Mouse (Mus musculus): ENCODE measurements around the gene Pcnx3. TPM values are rescaled to one million over a fixed set of nuclear protein-coding genes. Genes with fewer than 3 reads are reported as not detected.
A peak's percentile ranks its signal among the peaks of the same experiment; 100 is the strongest.
"Not testable (repeated sequence)": the region's sequence is repeated elsewhere in the genome, so short reads cannot be mapped to it uniquely, and the experiment has no call there.

Gene Pcnx3
- polyA plus RNA-seq, 1 experiment: 71.8 TPM

DNA sequence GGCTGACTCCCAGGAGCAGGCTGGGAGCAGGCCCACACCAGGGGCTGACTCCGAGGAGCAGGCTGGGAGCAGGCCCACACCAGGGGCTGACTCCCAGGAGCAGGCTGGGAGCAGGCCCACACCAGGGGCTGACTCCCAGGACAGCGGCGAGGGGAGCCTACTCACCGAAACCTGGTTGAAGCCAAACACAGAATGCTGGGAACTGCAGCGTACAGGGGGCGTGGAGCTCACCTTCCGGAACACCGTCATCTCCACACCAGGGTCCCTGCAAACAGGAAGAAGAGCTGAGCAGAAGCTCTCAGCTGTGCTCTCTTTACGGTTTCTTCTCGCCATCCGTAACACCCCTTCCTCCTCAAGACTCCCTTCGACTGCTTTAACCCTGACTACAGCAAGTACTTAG is 1.8 kb downstream of the Pcnx3 start:
- 93% methylated on average over 12 of the region's 12 CpGs for WGBS
- not testable (repeated sequence) for DNase-seq (ENCODE audit: low read depth, low spot score)

DNA sequence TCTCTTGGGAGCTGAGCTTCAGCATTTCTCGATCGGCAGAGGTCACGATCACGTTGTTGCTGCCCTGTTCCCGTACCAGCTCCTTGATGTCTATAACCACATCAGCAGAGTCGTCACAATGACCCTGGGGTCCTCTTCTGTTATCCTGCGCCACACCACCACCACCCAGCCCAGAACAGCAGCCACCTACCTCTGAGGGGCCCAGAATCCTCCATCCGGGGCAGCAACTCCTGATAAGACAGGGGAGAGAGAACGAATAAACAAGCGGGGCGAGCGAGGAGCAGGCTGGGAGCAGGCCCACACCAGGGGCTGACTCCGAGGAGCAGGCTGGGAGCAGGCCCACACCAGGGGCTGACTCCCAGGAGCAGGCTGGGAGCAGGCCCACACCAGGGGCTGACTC is 2.3 kb downstream of the Pcnx3 start:
- 90% methylated on average over 13 of the region's 13 CpGs for WGBS
- no peak for DNase-seq (ENCODE audit: low read depth, low spot score)

DNA sequence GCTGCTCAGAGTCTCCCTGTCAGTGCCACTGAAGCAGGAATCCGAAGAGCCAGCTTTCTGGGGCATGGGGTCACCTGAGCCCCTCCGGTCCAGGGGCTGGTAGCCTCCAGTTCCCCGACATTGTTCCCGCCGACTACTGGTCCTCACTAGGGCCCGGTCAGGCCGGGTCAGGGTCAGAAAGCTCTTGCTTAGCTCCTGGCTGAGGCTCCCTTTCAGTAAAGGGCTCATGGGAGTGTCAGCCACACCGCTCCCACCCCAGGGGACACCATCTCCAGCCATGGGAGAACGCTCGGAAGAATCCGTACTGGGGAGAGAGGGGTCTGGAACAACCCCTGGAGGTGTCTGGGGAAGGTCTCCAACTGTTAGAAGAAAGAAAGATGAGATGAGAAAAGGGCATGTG is 2.8 kb downstream of the Pcnx3 start:
- WGBS: 95% methylated on average over 11 of the region's 11 CpGs
- no peak for DNase-seq (ENCODE audit: low read depth, low spot score)

DNA sequence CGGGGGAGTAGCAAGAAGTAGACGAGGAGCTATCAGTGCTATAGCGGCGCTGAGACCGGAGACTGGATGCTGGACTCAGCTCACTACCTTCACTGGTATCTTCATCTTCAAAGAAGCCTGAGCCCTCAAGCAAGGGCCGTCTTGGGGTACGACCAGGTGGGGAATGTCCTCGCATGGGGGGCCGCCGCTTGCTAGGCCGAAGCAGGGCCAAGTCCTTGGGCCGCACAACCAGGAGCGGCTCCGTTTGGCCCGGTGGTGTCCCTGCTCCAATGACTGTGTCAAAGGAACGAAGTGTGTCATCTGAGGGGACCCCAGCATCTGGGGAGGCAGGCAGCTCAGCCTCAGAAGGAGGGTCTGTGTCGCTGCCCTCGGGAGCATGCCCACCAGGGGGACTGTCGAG is 3.3 kb downstream of the Pcnx3 start:
- DNase-seq (ENCODE audit: low read depth, low spot score): no peak
- WGBS: 96% methylated on average over 19 of the region's 19 CpGs

DNA sequence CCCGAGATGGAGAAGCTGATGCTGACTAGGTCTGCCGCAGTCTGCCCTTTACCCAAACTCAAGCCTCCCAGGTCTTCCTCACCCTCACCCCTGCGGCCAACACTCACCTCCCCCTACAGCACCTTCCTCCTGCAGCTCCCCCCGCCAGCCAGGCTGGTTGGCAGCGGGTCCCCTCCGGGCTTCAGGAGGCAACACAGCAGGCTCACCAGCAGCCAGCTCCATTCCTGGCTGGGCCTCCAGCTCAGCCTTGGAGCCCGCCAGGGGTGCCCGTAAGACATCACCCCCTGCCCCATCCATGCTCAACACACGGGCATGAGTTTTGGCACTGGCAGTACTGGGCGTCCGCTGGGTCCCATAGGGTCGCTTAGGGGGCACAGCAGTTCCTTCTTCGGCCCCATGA is 3.7 kb downstream of the Pcnx3 start:
- DNase-seq (ENCODE audit: low read depth, low spot score): no peak
- WGBS: 90% methylated on average over 13 of the region's 13 CpGs

DNA sequence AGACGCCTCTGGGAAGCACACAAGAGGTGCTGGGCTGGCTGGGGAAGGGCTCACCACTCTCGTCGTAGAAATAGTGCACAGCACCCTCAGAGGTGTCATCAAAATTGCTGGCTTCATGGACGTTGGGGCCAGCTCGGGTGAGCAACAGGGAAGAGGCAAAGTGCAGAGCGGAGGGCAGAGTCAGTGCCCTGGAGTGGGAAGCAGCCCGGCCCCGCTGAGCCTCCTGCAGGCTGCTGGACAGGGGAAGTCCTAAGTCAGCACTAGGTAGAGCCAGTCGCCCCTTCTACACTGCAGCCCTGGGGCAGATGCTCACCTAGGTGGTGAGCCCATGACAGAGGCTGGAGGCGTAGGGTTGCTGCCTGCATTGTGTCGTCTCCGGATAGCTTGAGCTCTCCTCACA is 4.5 kb downstream of the Pcnx3 start:
- no peak for DNase-seq (ENCODE audit: low read depth, low spot score)
- WGBS: 91% methylated on average over 12 of the region's 12 CpGs

DNA sequence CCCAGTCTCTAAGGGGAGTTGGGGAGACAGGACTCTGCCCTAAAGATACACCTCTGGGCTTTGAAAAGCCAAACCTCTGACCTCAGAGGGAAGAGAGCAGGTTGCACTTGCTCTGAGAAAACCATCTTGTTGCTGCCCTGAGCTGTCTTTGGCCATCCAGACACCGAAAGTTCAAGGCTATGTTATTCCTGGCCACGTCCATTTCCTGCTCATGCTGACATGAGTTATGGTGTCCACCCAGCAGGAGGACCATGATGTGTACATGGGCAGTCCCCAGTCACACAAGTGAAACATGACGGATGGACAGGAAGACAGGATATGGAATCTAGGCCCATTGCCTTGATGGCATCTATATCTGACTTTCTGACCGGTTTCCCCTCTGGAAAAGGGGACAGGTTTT is 8.3 kb downstream of the Pcnx3 start:
- no peak for DNase-seq (ENCODE audit: low read depth, low spot score)
- WGBS: 86% methylated on average over 4 of the region's 4 CpGs

DNA sequence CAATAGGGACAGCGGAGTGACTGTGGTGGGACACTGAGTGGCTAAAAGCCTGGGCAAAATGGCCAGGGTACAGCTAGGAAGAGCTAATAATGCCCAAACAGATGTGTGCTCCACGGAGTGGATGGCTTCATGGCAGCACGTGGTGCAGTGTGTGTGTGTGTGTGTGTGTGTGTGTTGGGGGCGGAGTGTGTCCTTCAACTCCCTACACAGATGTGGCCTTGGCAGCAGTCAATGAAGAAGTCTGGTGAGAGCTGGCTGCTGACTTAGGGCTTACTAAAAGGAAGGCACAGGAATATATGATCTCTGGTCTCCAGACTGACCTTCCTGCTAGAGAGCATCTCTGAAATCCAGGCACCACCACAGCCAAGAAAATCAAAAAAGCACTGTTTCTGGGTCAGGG is 20.3 kb downstream of the Pcnx3 start:
- WGBS: 67% methylated on average over 4 of the region's 4 CpGs
- DNase-seq (ENCODE audit: low read depth, low spot score): no peak

DNA sequence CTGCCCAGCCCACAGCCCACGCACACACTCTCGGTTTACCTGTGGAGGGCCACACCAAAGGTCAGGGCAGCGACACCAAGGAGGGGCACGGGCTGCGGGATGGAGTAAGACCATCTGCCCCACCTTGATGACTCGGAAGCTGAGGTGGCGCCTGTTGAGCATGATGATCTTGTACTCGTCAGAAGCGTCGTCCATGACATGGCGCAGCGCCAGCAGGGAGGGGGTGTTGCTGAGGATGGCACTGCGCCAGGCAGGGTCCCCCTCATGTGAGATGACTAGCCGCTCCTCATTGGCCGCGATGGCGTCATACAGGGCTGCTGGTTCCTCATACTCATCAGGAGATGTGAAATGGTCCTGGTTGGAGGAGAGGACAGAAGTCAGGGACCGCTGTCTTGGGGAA is 22.3 kb downstream of the Pcnx3 start:
- no peak for DNase-seq (ENCODE audit: low read depth, low spot score)
- WGBS: 88% methylated on average over 18 of the region's 18 CpGs

DNA sequence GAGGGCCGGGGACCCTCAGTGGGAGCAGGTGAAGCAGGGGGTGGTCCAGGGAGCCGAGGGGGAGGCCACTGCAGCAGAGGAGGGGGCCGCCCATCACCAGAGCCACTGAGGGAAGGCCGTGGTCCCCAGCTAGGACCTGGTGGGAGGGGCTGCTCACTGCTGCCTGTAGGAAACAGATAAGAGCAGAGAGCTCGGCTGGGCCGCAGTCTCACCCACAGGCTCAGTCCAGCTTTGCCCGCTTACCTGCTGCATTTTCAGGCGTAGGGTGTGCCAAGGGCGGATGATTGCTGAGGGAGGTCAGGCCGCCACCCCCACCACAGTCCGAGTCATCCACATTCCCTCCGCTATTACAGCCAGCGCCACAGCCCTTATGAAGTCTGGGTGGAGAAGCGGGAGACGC is 23.2 kb downstream of the Pcnx3 start:
- no peak for DNase-seq (ENCODE audit: low read depth, low spot score)
- WGBS: 88% methylated on average over 15 of the region's 15 CpGs

DNA sequence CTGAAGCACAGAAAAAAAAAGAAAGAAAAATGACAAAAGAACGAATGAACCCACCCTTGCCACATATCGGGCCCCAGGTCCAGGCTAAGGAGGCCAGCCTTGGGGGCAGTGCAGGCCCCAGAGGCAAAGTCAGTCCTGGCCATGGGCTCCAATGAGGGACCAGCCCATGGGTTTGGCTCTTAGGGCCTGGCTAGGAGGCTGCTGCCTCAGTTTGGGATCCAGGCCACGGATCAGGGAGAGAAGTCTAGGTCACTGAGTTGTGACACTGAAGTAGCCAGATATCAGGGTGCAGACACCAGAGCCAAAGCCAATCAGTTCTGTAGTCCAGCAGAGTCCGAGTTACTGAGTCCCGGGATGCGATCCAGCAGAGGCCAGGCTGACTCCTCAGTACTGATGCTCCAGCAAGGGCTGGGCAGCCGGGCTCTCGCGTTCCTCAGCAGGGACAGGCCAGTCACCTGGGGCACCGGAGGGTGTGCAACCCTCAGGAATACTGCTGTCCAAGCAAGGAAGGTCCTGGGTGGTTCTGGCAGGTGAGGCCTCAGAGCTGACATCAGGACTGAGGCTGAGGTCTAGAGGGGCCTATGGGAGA is 23.9 kb downstream of the Pcnx3 start:
- 95% methylated on average over 10 of the region's 10 CpGs for WGBS
- no peak for DNase-seq (ENCODE audit: low read depth, low spot score)

DNA sequence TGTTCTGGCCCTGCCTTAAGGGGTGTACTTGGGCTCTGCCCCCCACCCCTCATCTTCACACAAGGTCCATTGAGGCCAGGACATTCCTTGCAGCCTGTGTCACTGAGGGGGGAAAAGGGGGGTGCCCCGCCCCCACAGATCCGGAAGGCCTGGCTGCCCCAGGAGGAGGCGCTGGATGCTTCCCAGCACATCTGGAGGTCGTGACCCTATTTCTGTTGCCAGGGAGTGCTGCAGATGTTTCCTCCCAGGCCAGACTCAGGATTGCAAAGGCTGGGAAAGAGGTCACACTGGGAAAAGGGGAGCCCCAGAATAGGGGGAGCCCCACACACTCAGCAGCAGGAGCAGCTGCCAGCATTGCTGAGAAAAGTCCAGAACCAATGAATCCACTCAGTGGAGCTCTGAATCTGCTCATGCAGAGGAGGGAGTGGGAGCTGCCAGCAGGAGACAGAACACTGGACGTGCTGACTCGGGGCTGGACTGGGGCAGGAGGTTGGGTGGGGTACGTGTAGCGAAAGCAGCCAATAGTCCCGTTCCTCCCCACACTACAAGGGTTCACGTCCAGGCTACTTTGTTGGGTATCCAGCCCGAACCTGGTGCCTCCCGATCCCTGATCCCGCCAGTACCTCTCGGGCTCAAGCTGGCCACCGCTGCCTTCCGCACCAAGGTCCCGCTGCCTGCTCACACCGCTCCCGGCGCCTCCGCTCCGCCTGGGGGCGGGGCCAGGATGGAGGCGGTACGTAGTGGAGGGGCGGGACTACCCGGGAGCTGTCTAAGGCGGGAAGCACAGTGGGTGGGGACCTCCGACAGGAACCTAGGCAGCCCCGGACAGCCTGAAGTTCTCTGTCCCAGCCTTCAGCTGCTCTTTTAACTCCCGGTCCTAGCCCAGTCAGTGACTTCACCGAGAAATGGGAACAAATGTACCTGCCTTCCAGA is 25.5 kb downstream of the Pcnx3 start, which contains the start of gene Sipa1:
TSS of gene Sipa1 (minus strand) at position 727 of the 933 bp plus-strand sequence.
- peak; percentile 70 for DNase-seq (ENCODE audit: low read depth, low spot score)
- WGBS: 3% methylated on average over 32 of the region's 32 CpGs

DNA sequence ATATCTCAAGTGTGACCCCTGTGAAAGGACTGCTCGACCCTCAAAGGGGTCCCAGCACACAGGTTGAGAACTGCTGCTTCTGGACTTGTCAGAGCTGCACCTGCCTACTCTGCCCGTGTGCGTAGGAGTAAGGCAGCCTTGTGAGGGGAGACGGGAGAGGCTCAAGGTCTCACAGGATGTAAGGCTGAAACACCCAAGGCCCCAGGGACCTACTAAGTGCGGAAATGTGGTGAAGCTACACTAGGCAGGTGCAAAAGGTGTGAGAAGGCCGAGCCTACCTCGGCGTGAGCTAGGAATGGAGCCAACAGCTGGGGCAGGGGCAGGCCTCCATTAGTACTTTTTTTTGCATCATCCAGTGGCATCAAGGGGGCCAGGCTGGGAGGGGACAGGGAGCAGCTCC is 26.4 kb downstream of the Pcnx3 start:
- whole genome bisulfite sequencing: 65% methylated on average over 8 of the region's 8 CpGs
- DNase-seq (ENCODE audit: low read depth, low spot score): no peak

DNA sequence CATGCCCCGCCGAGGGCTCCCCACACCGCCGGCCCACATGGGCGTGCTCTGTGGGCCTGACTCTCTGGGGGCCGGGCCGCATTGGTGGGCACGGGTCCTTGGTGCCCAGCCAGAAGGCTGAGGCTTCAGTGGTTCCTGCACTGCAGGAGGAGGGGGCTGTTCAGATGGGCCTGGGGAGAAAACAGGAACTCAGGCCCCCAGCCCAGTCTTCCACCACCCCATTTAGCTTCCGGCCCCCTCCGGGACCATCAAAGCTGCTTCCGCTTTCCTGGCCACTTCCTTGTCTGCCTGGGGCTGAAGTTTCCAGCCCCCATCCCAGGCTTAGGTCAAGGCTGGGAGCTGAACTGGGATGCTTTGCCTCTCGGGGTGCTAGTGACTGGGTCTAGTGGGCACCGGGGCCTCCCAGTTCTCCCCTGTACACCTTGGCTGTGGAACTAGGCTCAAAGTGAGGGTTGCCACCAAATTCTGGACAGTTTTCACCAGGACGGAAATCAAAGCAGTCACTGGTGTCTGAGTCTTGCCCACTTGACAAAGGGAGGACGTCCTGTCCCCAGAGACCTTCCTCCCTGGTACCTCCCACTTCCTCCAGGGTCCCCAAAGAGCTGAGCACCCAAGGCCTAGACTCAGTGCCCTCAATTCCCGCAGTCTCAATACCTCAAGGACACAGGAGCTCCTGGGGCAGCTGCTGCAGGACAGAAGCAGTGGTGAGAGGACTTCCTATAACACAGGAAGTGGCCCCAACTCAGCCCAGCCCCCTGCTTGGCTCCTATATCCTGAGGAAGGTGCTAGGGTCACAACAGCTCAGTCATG is 27.6 kb downstream of the Pcnx3 start:
- 74% methylated on average over 16 of the region's 16 CpGs for WGBS
- no peak for DNase-seq (ENCODE audit: low read depth, low spot score)

DNA sequence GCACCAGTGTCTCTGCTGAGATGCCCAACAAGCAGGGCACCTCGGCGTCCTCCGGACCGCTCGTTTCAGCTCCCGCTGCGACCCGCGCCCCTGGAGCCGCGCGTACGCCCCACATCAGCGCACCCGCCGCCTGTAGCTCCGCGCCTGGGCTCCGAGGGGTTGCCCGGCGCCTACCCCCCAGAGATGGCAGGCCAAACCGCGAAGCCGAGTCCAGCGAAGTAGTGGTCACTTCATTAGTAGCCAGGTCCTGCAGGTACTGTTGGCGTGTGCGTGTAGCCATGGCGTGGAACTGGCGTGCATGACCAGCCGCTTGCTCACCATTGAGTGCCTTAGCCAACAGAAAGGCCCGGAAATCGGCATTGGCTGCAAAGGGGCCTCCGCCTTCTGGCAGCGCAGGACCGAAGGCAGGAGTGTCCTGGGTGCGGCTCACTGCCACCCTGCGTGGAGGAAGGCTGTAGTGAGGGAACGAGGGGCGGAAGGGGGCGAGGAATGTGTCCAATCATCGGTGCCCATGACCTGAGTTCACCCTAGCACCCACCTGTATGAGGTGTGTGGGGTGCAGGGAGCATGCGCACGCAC is 33.9 kb downstream of the Pcnx3 start:
- WGBS: 39% methylated on average over 43 of the region's 43 CpGs
- DNase-seq (ENCODE audit: low read depth, low spot score): no peak

DNA sequence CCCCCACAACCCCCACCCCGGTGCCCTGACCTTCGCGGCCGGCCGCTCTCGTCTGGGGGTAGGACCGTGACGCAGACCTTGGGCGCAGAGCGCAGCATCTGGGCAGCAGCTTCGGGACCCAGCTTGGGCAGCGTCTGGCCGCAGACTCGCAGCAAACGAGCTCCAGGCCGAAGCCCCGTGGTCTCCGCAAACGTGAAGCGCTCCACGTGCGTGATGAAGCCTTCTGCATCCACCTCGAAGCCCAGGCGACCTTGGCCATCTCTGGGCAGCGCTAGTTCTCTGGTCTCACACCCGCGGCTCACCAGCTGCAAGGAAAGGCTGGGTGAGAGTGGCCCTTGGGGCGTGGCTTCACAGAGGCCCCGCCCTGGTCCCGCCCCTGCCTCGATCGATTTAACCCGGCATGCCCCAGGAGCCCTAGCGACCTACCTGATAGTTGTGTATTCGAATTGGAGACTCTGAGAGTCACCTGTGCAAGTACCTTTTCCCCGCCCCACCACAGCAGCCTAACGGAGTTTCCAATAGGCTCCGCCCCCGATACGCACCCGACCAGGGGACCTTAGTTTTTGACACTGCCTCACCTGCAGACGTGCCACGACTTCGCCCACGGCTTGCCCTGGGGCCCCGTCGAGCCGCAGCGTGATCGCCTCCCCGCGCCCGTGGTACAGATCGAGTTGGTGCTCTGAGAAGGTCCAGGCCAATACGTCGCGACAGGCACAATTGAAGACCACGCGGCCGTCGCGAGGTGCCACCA is 34.6 kb downstream of the Pcnx3 start:
- 23% methylated on average over 62 of the region's 62 CpGs for whole genome bisulfite sequencing
- peak; percentile 39 for DNase-seq (ENCODE audit: low read depth, low spot score)

DNA sequence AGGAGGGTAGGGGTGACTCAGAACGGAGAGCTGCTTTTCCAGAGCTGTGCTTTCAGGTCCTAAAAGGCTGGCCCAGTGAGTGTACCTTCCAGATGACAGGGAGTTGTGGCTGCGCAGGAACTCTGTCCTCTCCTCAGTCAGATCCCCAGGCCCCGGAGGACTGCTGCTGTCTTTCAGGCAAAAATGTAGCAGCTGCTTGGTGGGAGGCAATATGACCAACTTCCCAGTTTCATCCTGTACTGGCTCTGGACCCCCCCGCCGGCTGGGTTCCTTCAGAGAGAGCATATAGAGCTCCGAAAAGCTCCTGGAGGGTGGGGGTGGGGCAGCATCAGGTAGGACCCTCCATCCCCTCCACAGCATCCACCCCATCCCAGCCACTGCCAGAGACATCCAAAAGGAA is 36.1 kb downstream of the Pcnx3 start:
- 90% methylated on average over 6 of the region's 6 CpGs for WGBS

DNA sequence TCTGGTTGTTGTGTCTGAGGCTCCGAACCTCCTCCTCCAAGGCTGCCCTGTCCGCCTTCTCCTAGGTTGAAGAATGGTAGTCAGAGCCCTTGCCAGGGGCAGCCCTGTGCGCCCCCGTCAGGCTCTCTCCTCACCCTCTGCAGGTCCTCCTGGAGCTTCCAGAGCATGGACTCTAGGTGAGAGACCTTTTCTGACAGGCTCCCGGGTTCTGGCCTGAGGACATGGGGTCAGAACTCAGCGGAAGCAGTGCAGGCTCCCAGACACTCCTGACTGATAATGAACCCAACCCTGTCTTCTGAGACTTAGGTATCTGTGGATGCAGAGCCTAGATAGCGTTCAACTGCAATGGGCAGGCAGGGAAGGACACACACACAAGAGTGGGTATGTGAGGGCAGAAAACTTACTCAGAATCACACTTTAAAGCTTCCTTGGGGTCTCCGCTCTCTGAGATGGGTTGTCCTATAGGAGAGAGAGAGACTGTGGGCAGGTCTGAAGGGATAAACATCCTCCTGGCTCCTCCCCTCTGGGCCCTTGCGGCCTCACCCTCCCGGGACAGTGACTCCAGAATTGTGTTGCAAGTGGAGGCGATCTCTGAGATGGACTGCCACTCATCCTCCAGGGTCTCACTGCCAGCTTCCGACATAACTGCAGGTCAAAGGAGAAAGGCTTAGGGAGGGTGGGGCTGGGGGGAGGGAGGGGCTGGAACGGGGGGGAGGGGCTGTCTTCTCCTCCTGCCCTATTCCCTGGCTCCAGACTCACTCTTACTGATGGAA is 37.0 kb downstream of the Pcnx3 start:
- no peak for DNase-seq (ENCODE audit: low read depth, low spot score)
- 77% methylated on average over 13 of the region's 13 CpGs for WGBS

More for the DNA sequence above, 36.1 kb downstream of the Pcnx3 start:
- no peak for DNase-seq (ENCODE audit: low read depth, low spot score)
